In the genomic region with DNA sequence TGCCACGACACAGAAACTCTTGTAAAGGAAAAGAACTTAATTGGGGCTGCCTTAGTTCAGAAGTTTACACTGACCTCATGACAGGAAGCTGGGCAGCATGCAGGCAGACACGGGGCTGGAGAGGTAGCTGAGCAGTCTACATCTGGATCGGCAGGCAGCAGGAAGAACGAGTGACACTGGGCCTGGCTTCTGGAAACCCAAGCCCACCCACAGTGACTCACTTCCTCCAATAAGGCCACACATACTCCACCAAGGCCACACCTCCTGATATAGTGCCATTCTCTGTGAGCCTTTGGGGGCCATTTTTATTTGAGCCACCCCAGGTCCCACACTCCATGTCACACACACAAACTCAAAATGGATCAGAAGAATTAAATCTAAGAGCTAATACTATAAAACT, we compare ENCODE assay signal across 25 mouse cellular contexts. TPM values are rescaled to one million over a fixed set of nuclear protein-coding genes. Genes with fewer than 3 reads are reported as not detected.
DNase-seq lines count a peak whose midpoint lies in the region; ATAC-seq lines count a peak whose summit lies in the region.
"Had no signal": no experiment of that assay in that cellular context is flagged by ENCODE, and none has a peak within 500 bp of the region (broad histone marks: within the 10 kb centered on the region; RNA-seq: fewer than 3 reads in every experiment).

No protein-coding gene starts in this region.

- no peaks in the 10 kb centered on the region for H3K27me3 ChIP-seq in limb, embryonic 11.5 days (ENCODE audit: control insufficient read depth, insufficient read depth, low read length)
- no peaks in the 10 kb centered on the region for H3K27me3 ChIP-seq in limb, embryonic 10.5 days (ENCODE audit: low read depth, poor library complexity, severe bottlenecking)
- H3K27me3 ChIP-seq: embryonic facial prominence, embryonic 13.5 days had no signal

- no peak overlapping the region for H3K9ac ChIP-seq in limb, embryonic 11.5 days (ENCODE audit: low read length)
- H3K9ac ChIP-seq: embryonic facial prominence, embryonic 13.5 days had no signal

- H3K4me3 ChIP-seq in limb, embryonic 11.5 days (ENCODE audit: low read depth, low read length) = no peak overlapping the region
- no peak overlapping the region for H3K4me3 ChIP-seq in limb, embryonic 10.5 days
- H3K4me3 ChIP-seq: embryonic facial prominence, embryonic 13.5 days had no signal

- no peaks in the 10 kb centered on the region for H3K36me3 ChIP-seq in limb, embryonic 11.5 days (ENCODE audit: control insufficient read depth, insufficient read depth, low read length)
- H3K36me3 ChIP-seq in limb, embryonic 10.5 days = no peaks in the 10 kb centered on the region
- H3K36me3 ChIP-seq: embryonic facial prominence, embryonic 13.5 days; G1E had no signal

- peak; percentile 9 for DNase-seq in embryo, embryonic 10 days (ENCODE audit: low spot score)
- no peak for DNase-seq in embryo, embryonic 10.5 days (ENCODE audit: low spot score)
- peak; percentile 24 for DNase-seq in limb, embryonic 11.5 days (ENCODE audit: low spot score)
- DNase-seq in limb, embryonic 10.5 days (ENCODE audit: low spot score) = no peak
- DNase-seq in cerebellum, postnatal 10 days = no peak
- DNase-seq in right cerebral cortex, postnatal 36 days (ENCODE audit: low spot score in 2 of 2) = no peak
- DNase-seq: adrenal gland, adult 2 months; adrenal gland, postnatal 14 days; adrenal gland, postnatal 36 days; cerebellum, adult 11-12 months; cerebellum, adult 2 months; cerebellum, adult 9-10 months; cerebellum, postnatal 14 days; cerebellum, postnatal 36 days had no signal

- WGBS in limb, embryonic 11.5 days = 22% methylated on average over 4 of the region's 4 CpGs
- 39% methylated on average over 4 of the region's 4 CpGs for WGBS in limb, embryonic 10.5 days

- H3K4me2 ChIP-seq in limb, embryonic 11.5 days (ENCODE audit: low read depth, severe bottlenecking) = no peak overlapping the region
- H3K4me2 ChIP-seq: embryonic facial prominence, embryonic 13.5 days had no signal

- H3K27ac ChIP-seq in limb, embryonic 11.5 days (replicated peaks; ENCODE audit: low read depth, low read length) = no peak overlapping the region
- H3K27ac ChIP-seq in limb, embryonic 10.5 days = no peak overlapping the region
- H3K27ac ChIP-seq: embryonic facial prominence, embryonic 13.5 days had no signal

- no peaks in the 10 kb centered on the region for H3K9me3 ChIP-seq in limb, embryonic 11.5 days (ENCODE audit: control insufficient read depth, low read length)
- no peaks in the 10 kb centered on the region for H3K9me3 ChIP-seq in limb, embryonic 10.5 days (replicated peaks)
- H3K9me3 ChIP-seq: embryonic facial prominence, embryonic 13.5 days had no signal

- no peaks in the 10 kb centered on the region for H3K4me1 ChIP-seq in limb, embryonic 11.5 days (ENCODE audit: control insufficient read depth, insufficient read depth, low read length)
- 0 out of 2 replicates have a peak, but pooled peaks cover 2% of the 10 kb centered on the region for H3K4me1 ChIP-seq in limb, embryonic 10.5 days
- H3K4me1 ChIP-seq: embryonic facial prominence, embryonic 13.5 days had no signal

- ATAC-seq in limb, embryonic 11.5 days (ENCODE audit: insufficient number of reproducible peaks, low FRiP score, low TSS enrichment, low read depth) = no peak
- 0 out of 2 replicates have a peak, but pooled peaks have one; percentile 25 for ATAC-seq in common myeloid progenitor, adult 5-6 weeks (replicated peaks; ENCODE audit: low read depth, poor library complexity, severe bottlenecking)
- ATAC-seq in megakaryocyte progenitor cell, adult 5-6 weeks (replicated peaks; ENCODE audit: poor library complexity) = peak; percentile 63
- ATAC-seq: forebrain, embryonic 14.5 days; forebrain, embryonic 16.5 days had no signal

RNA-seq across cellular contexts. Expression of a gene that starts 16.5 kb away (rescaled TPM):
- polyA plus RNA-seq in limb, embryonic 11.5 days (2014; fragmentation: Nextera tagmentation; extraction: Ambion mirVana) = 0.40 and 0.45 TPM in 2 replicates
- polyA plus RNA-seq in limb, embryonic 10.5 days (2016; fragmentation: Nextera tagmentation; extraction: Ambion mirVana) = 0.36 and 0.64 TPM in 2 replicates
- 0.46 TPM in 1 of 2 replicates, not detected in the other for total RNA-seq in common myeloid progenitor, adult 5-6 weeks (2017)
- total RNA-seq in megakaryocyte progenitor cell, adult 5-6 weeks (2015) = 1.2 and 1.5 TPM in 2 replicates
- total RNA-seq in megakaryocyte progenitor cell, adult 5-6 weeks (2017) = 3.5 and 4.3 TPM in 2 replicates
- total RNA-seq: adrenal gland, postnatal 14 days; adrenal gland, postnatal 36 days had no signal
- polyA plus RNA-seq: adrenal gland, adult 2 months; C2C12; G1E had no signal

RNA-seq across cellular contexts. Expression of a gene that starts 16.5 kb away (rescaled TPM):
- polyA plus RNA-seq in limb, embryonic 11.5 days (2014; fragmentation: Nextera tagmentation; extraction: Ambion mirVana) = 180 and 190 TPM in 2 replicates
- 180 and 228 TPM in 2 replicates for polyA plus RNA-seq in limb, embryonic 10.5 days (2016; fragmentation: Nextera tagmentation; extraction: Ambion mirVana)
- total RNA-seq in common myeloid progenitor, adult 5-6 weeks (2017) = 98.3 and 123 TPM in 2 replicates
- total RNA-seq in megakaryocyte progenitor cell, adult 5-6 weeks (2015) = 144 and 146 TPM in 2 replicates
- 133 and 168 TPM in 2 replicates for total RNA-seq in megakaryocyte progenitor cell, adult 5-6 weeks (2017)

RNA-seq across cellular contexts. Expression of a gene that starts 54.7 kb away (rescaled TPM):
- not detected in 2 replicates for polyA plus RNA-seq in limb, embryonic 11.5 days (2014; fragmentation: Nextera tagmentation; extraction: Ambion mirVana)
- not detected in 2 replicates for polyA plus RNA-seq in limb, embryonic 10.5 days (2016; fragmentation: Nextera tagmentation; extraction: Ambion mirVana)
- total RNA-seq in common myeloid progenitor, adult 5-6 weeks (2017) = not detected in 2 replicates
- not detected in 2 replicates for total RNA-seq in megakaryocyte progenitor cell, adult 5-6 weeks (2015)
- total RNA-seq in megakaryocyte progenitor cell, adult 5-6 weeks (2017) = not detected in 2 replicates
- total RNA-seq: adrenal gland, adult 2 months; adrenal gland, postnatal 14 days; adrenal gland, postnatal 36 days had no signal
- polyA plus RNA-seq: adrenal gland, adult 2 months; C2C12; cerebellum, adult 2 months; cortical plate, adult 2 months; embryonic facial prominence, embryonic 11.5 days; embryonic facial prominence, embryonic 13.5 days; forebrain, embryonic 11.5 days; forebrain, embryonic 14.5 days; forebrain, embryonic 16.5 days; frontal cortex, adult 2 months; G1E had no signal

Comparison
In these comparisons a context has a peak if more than half of its experiments do, and no peak if none do; other contexts are left out.
1. DNase-seq: peak in embryo, embryonic 10 days (single experiment) and limb, embryonic 11.5 days (single experiment); none in embryo, embryonic 10.5 days (single experiment), limb, embryonic 10.5 days (single experiment), cerebellum, postnatal 10 days (0 of 2) and right cerebral cortex, postnatal 36 days (0 of 2).